Mouse (Mus musculus) neutrophil, adult 5-6 weeks (primary cell): Measurements from ENCODE around the gene Pex26. TPM values are rescaled to one million over a fixed set of nuclear protein-coding genes. Genes with fewer than 3 reads are reported as not detected.
A peak's percentile ranks its signal among the peaks of the same experiment; 100 is the strongest.

Experiments used
- ATAC-seq: fragments of 151-379, 151-347 bp; 2 replicates; pipeline ENCODE4 v1.8.0; 2017; ENCODE audit warnings: mild to moderate bottlenecking, moderate TSS enrichment; ENCODE audit not compliant: insufficient number of reproducible peaks, poor library complexity, low FRiP score, severe bottlenecking; ENCODE audit errors: extremely low read depth
- total RNA-seq: library from RNA; stranded (forward); fragments of 200-1000 nt; gene quantifications from 2 replicates; pipeline ENCODE4 v1.2.3, GENCODE M21; 2017

Pex26 gene
- 8.0 and 10.5 TPM in 2 replicates for total RNA-seq

DNA sequence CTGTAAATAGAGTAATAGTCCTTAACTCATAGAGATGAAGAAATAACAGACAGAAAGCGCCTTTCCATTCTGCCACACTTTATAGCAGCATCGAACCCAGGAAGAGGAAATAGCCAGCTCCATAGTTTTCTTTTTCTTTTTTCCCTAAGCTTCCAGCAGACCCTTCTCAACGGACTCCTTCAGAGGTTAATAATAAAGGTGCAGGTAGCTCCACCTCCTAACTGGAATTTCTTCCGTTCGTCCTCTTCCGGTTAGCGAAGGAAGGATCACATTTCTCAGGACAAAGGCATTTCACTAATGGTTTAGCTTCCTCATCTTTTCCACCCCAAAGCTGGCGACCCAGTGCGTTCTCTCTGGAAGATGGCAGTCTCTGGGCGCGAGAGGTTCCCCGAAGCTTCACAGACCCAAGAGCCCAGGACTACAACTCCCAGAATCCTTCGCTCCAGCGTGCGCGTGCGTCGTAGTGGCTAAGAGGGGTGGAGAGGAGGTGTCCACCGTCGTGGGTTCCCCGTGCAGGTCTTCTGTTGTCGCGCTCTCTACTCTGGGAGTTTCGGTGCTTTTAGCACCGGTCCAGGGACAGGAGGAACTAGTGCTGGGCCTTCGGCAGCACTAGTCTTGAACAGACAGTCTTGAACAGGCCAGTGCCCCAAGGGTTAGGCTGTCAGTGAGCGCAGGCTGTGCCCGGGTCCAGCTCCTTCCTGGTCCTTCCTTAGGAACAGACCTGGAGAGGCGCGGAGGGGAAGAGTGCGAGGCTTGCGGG, at the start of gene Pex26:
TSS of gene Pex26 (plus strand) at position 254 of the 760 bp plus-strand sequence.
- ATAC-seq = peak; percentile 97

DNA sequence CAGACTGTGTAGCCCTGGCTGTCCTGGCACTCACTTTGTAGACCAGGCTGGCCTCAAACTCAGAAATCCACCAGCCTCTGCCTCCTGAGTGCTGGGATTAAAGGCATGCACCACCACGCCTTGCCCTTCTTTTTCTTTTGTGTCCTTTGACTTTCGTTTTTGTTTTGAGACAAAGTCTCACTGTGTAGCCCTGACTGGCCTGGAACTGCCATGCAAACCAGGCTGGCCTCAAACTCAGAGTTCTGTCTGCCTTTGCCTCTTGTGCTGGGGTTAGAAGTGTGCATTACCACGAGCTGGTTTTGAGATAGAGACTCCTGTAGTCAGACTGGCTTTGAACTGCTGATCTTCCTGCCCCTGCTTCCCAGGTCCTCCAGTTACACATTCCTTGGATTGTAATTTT, 49.2 kb upstream of the Pex26 start:
- ATAC-seq = no peak

DNA sequence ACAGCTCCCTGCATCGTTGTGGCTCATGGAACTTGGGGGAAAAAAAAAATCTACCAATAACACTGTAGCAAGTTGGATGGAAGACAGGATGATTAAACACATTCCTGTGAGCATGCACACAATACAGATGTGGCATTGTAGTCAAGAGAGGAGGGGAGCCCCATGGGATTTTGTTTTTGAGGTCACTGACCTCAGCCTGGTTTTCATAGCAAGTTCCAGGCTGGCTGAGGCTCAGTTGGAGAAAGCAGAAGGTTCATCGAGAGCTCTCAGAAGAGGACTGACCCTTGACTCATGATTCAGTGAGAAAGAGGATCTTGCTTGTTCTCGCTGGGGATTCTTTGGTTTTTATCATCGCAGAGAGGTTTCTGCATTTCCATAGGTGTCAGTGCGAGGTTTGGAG, 48.6 kb upstream of the Pex26 start:
- no peak for ATAC-seq

DNA sequence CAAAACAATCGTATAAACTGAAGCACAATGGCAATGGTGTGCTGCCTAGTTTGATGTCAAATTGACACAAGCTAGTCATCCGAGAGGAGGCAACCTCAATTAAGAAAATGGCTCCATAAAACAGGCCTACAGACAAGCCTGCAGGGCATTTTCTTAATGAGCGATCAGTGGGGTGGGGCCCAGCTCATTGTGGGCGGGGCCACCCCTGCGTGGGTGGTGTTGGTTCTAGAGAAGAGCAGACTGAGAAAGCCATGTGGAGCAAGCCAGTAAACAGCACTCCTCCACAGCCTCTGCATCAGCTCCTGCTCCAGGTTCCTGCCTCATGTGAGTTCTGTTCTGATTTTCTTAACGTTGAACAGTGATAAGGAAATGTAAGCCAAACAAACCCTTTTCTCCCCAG, 46.2 kb upstream of the Pex26 start:
- ATAC-seq = no peak

DNA sequence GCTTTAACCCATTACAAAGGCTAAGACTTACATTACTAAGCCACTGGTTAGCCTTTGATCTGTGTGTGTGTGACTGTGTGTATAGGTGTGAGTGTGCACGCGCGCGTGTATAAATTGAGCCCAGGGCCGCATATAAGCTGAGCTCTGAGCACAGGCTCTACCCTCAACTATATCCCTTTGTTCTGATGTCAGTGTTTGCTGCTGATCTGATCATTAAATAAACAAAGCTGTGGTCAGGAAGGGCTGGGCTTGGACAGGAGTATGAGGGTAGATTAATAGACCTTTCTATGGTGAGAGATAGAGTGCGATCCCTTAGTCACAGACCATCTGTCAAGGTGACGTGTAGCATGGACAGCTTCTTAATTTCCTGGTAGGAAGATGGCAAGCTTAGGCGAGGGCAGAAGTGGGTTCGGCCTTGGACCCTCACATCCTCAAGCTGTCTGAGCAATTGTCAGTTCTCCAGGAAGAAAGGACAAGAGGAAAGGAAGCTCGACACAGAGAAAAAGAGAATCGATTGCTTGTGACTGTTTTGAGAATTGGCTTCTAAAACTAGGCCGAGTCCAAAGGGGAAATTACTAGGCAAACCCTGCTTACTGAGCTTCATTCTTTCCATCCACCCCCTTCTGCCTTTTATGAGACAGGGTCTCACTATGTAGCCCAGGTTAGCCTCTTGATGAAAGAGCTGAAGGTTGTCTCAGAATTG, 45.0 kb upstream of the Pex26 start:
- no peak for ATAC-seq

DNA sequence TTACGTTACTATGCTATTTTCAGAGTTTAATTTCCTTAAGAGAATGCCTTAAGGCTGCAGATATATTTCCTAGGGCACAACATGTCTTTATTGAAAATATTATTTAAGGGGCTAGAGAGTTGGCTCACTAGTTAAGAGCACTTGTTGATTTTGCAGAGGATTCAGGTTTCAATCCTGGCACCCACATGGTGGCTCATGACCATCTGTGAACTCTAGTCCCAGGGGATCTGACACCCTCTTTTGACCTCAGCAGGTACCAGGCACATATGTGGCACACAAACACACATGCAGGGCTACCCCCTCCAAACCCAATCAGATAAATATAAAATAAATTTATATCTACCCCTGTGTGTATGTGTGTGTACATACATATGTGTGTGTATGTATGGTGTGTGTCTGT, 44.2 kb upstream of the Pex26 start:
- ATAC-seq = no peak

DNA sequence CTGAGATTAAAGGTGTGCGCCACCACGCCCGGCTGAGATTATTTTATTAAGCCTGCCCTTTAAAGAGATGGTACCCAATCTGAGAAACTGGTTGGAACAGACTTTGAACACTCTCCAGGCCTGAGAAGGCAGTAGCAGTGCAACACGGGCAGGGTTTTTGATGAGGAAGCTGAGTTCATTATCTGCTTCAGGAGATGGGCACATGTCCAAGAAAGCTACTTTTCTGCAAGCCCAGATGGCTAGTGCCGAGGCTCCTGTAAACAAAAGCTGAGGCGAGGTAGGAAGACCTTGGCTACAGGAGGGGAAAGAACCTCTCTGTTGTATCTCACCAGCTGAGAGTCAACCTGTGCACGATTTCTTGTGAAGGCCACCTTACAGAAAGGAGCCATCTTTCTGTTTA, 41.2 kb upstream of the Pex26 start:
- no peak for ATAC-seq

DNA sequence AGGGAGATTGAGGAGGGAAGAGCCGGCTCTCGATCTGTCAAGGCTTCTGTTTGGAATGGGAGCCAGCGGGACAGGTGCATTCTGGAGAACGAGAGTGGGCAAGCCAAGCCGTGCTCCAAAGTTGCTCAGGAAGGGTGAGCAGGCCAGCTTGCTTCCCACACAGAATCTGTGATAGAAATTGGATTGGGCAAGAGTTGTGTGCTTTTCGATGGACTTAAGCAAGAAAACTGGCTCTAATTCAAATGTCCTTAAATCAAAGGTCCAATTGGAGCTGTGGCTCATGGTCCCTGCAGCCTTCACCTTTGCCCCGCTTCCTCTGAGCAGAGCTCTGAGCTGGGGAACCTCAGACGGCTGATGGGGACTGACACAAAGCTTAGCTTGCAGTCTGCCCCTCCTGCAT, 40.0 kb upstream of the Pex26 start:
- ATAC-seq = no peak

DNA sequence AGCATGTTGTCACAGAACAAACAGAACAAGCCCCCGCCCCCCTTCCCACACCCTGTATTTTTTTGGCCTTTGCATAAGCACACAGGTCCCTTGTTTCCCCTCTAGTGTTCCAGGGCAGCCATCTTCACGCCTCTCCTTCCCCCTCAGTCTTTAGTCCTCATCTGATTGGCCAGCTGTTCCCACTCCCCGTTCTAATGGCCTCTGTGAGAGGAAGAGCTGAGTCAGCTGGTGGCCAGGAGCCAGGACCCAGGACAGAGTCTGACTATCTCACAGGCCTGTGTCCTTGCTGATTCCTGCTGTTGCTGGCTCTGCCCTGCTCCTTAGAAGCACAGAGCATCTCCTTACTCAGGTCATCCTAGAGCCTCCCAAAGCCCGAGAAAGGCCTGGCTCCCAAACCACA, 39.4 kb upstream of the Pex26 start:
- no peak for ATAC-seq

DNA sequence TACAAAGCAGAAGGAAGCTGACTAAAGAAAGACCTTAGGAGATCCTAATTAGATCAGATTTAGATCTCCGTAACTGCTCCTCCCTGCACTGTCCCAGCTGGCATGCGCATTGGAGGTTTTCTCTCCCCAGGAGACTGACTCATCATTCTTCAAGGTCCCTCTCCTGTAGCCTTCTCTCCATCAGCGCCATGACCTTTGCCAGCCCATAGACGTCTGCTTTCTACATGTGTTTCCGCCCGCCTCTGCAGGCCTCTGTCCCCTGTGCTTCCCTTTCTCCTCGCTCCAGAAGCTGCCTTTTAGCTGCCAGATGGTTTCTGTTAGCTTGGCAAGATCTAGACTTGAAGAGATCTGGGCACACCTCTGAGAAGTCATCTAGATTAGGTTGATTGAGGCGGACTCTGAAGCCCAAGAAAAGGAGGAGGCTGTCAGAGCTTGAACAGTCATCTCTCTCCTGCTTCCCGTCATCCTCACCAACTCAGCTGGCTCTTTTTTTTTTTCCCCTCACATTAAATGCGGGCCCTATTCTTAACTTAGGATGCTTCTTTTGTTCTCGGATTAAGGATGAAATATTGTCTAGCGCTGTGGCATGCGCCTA, 38.4 kb upstream of the Pex26 start:
- ATAC-seq = no peak

DNA sequence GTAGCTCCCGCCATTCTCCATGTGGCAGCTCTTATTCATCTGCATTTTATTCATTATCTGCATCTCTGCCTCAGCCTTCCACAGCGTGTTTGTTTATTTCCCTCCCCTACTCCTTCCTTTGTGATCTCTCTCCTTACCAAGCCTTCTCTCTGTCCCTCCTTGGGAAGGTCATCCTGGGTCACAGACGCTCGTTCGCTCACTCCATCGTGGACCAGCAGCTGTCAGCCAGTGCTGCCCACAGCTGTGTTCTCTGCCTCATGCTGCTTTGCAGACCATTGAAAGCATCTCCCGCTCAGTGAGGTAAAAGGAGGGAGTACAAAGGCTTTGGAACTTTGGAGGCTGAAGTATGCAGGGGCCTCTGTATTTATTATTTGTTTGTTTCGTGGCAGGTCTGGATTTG, 37.6 kb upstream of the Pex26 start:
- ATAC-seq = no peak

DNA sequence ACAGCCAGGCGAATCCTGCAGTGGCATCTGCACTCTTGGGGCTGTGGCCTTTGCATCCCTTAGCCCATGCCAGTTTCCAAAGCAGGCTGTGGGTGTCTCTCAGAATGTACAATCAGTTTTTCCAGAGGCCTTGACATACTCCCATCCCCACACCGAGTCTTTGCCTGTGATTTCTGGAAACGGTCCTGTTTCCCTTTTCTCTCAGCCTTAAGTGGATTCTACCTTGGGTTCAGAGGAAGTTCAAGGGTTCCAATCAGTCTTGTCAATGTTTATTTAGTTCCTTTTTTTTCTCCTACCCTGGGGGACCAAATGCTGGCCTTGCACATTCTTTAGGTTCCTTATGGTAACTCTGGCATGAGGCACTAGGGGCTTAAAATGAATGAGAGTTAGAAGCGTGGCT, 36.7 kb upstream of the Pex26 start:
- ATAC-seq = no peak

DNA sequence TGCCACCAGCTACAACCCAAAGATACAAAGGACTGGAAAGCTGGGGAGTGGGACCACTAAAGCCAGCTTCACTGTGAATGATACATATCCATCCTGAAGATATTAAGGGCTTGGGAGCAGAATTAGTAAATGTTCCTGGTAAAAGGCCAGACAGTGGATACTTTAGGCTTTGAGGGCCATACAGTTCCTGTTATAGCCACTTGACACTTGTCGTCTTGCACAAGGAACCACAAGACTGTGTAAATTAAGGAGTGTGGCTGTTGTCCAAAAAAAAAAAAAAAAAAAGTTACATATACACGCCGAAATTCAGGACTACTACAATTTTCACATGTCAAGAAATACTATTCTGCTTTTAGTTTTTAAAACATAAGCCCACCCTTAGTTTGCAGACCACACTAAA, 35.1 kb upstream of the Pex26 start:
- no peak for ATAC-seq

DNA sequence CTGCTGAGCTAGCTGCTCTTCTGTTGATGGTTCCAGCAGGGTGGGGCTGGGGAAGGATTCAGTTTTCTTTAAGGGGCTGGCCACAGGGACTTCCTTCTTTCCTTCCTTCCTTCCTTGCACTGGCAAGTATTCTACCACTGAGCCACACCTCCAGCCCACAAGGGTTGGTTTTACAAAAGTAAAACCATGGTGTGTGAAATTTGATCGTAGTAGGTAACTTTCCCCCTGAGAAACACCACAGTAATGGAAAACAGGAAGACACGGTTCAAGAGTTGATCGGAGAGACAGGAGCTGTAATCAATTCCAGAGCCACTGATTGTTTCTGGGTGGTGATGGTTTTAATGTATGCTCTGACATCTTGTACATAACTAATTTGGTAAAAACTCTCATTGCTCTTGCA, 34.0 kb upstream of the Pex26 start:
- no peak for ATAC-seq

DNA sequence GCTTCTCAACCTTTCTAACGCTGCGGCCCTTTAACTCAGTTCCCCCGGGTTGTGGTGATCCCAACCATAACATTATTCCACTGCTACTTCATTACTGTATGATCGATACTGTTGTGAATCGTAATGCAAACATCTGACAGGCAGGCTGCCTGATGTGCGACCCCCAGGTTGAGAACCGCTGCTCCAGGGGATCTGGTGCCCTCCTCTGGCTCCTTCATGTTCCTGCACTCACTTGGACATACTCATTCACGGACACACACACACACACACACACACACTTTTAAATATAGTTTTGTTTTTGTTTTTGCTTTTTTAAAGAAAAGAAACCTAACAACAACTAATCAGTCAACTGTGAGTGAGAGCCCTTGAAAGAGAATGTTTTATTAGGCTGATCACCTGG, 33.3 kb upstream of the Pex26 start:
- ATAC-seq = no peak

DNA sequence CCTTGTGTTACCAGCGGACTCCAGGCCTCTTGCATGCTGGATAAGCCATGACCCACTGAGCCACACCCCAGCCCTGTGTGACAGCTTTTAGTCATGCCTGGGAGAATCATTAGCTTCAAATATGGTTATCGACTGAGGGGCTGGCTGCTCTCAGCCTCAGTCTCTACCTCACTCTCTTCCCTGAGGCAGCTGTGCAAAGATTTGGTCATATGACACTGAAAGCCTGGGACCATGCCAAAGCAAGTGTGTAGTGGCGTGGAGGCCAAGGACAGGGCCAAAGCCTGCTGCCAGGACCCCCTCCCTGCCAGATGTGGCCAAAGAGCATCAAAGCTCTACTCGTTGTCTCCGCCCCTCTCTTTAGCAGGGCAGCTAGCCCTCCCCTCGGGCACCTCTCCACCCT, 31.7 kb upstream of the Pex26 start:
- ATAC-seq = no peak

DNA sequence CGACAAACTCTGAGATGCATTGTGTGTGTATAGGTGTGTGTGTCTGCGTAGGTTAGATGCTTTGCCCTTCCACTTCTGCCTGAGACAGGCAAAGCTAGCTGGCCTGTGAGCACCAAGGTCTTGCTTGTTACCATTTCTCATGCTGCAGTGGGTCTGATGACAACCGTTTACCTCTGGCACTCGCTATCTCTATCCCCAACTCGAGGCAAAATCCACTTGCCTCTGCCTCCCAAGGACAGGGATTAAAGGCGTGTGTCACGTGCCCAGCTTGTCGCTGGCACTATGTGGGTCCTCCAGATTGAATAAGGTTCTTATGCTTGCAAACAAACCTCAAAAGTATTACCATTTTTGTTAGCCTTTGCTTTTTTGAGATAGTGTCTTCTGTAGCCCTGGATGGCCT, 30.3 kb upstream of the Pex26 start:
- ATAC-seq = no peak

DNA sequence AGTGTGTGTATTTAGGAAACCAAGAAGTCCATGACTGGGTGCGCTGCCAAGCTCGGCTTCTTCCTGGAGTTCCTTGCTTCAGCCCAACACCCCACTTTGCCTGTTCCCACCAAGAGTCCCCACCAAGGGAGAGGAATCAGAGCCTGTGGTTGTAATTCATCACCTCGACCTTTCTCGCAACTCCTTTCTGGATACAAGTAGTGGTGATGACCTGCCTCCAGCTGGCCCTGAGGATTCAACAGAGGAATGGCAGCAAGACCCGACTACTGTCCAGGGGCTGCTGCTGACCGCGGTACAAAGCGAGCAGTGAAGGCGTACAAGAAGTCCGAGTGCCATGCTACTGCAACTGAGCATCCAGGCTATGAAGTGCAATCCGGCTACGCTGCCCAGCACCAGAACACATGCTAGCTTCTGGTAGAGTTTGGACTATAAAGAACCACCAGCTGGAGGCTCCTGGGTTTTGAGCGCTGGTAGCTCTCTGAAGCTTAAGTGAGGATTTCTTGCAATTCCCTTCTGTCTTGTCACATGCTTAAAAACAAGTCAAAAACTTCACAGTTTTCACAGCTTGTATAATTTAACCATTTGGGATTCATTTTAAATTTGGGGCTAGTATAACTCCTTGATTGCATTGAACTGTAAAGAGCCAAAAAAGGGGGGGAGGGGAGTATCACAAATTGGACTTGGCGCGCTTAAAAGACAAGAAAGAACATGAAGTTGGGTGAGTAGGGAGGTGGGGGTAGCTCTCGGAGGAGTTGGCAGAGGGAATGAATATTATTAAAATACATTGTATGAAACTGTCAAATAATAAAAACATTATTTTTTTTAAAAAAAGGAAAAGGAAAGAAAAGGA, 28.8 kb upstream of the Pex26 start:
- ATAC-seq = no peak

DNA sequence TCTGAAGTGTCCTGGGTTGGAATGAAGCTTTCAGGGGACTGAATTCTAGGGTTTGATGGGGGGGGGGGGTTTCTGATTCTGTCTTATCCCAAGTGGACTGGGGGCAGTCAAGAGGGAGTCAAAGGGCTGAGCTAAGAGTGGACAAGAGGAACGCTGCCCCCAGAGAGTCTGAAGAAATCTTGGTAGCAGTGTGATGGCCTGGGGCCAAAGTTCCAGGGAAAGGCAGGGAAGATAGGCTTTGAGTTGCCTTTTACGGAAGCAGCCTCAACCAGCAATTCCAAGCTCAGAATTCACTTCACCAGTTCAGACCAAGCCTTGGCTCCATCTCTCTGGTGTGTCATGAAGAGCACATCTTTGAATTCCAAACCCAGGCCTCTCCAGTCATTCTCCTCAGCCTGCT, 27.4 kb upstream of the Pex26 start:
- no peak for ATAC-seq

DNA sequence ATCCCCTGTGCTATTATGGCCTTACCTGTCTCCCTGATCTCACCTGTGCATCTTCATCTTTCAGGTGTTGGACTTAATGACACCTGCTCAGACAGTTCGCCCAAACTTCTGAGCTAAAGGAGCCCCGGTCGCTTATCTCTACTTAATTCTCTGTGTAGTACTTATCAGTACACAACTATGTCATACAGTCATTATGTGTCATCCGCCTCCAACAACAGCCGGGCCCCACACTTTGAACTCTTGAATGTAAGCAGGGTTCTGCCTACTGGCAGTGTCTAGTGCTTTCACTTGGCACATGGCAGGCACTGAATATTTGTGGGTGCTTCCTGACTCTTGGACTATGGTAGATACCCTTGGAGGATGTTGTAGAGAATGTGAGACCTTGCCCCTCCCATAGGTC, 23.9 kb upstream of the Pex26 start:
- ATAC-seq = no peak
